Mouse (Mus musculus) cerebellum, adult 2 months (tissue): ENCODE measurements around the gene Bend4.

Experiments
- CTCF ChIP-seq: fragments of 200-500 bp; IDR thresholded peaks from 2 replicates; pipeline ENCODE4 v1.5.1; 2011; ENCODE audit warnings: low read depth, mild to moderate bottlenecking, control low read depth, low read length, moderate library complexity, borderline replicate concordance; ENCODE audit not compliant: insufficient read depth
- POLR2A ChIP-seq: fragments of 200-500 bp; IDR thresholded peaks from 2 replicates; pipeline ENCODE4 v1.6.1; 2011; ENCODE audit warnings: low read length, control low read depth, borderline replicate concordance; ENCODE audit not compliant: insufficient read depth

- TF ChIP-seq CTCF (no peak), POLR2A (no peak)
Measured at GRCm38 (mm10) chr5:67442813-67443450, 14.8 kb upstream of the Bend4 start.
